17 mouse cellular contexts compared by ENCODE assay signal in the genomic region with DNA sequence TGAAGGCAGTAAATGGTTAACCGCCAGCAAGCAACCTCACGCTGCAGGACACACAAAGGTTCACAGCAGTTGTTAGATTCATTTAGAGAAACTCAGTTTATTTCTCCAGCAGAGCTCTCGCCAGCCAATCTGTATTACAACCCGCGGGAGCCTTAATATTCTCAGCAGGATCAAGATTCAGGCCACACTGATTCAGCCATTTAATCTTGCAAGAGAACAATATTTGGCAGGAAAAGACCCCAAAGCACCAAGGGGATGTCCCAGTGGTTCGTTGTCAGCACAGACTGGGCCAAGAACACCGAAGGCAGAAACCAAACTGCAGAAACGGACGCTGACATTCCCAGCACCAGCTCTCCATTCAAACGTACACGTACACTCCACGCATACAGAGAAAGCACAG.
A peak's percentile ranks its signal among the peaks of the same experiment; 100 is the strongest.
DNase-seq lines count a peak whose midpoint lies in the region; ATAC-seq and TF ChIP-seq lines count a peak whose summit lies in the region.
"Had no signal": no experiment of that assay in that cellular context is flagged by ENCODE, and none has a peak within 500 bp of the region (broad histone marks: within the 10 kb centered on the region; RNA-seq: fewer than 3 reads in every experiment).

No protein-coding gene starts in this region.

- H3K36me3 ChIP-seq in lung, embryonic 15.5 days = no peaks in the 10 kb centered on the region
- no peaks in the 10 kb centered on the region for H3K36me3 ChIP-seq in lung, postnatal 0 days (ENCODE audit: insufficient read depth, low read length)
- H3K36me3 ChIP-seq in hindbrain, embryonic 14.5 days (replicated peaks; ENCODE audit: control insufficient read depth, insufficient read depth) = no peaks in the 10 kb centered on the region
- H3K36me3 ChIP-seq in neural tube, embryonic 13.5 days = no peaks in the 10 kb centered on the region
- H3K36me3 ChIP-seq: embryonic facial prominence, embryonic 13.5 days; liver, embryonic 15.5 days had no signal

- H3K27me3 ChIP-seq in cerebellum, adult 2 months (ENCODE audit: control insufficient read depth, insufficient read depth, low read length) = no peaks in the 10 kb centered on the region
- no peaks in the 10 kb centered on the region for H3K27me3 ChIP-seq in lung, embryonic 15.5 days
- no peaks in the 10 kb centered on the region for H3K27me3 ChIP-seq in lung, postnatal 0 days (replicated peaks; ENCODE audit: insufficient read depth, low read length)
- H3K27me3 ChIP-seq in hindbrain, embryonic 14.5 days (ENCODE audit: control insufficient read depth, insufficient read depth, low read length) = no peaks in the 10 kb centered on the region
- no peaks in the 10 kb centered on the region for H3K27me3 ChIP-seq in neural tube, embryonic 13.5 days
- H3K27me3 ChIP-seq: embryonic facial prominence, embryonic 13.5 days; liver, embryonic 15.5 days; megakaryocyte, embryonic 14.5 days had no signal

- peak; percentile 26 to 32 for DNase-seq in cerebellum, adult 2 months
- no peak for DNase-seq in cerebellum, adult 11 months
- DNase-seq in lung, postnatal 0 days (ENCODE audit: low spot score) = no peak
- no peak for DNase-seq in hindbrain, embryonic 14.5 days (ENCODE audit: low spot score)
- DNase-seq in frontal cortex, postnatal 36 days (ENCODE audit: low spot score in 2 of 2) = no peak
- DNase-seq in adrenal gland, adult 8-10 months = no peak
- DNase-seq: adrenal gland, postnatal 25 days; heart, adult 2 months; heart, postnatal 10 days; kidney, adult 11 months; kidney, postnatal 4 days; thymus, adult 18-20 months had no signal

- no peak overlapping the region for H3K4me2 ChIP-seq in lung, embryonic 15.5 days
- no peak overlapping the region for H3K4me2 ChIP-seq in lung, postnatal 0 days (replicated peaks; ENCODE audit: low read depth, low read length)
- peak overlapping the region; percentile 34 for H3K4me2 ChIP-seq in hindbrain, embryonic 14.5 days (replicated peaks)
- peak overlapping the region; percentile 37 for H3K4me2 ChIP-seq in neural tube, embryonic 13.5 days
- H3K4me2 ChIP-seq: embryonic facial prominence, embryonic 13.5 days; liver, embryonic 15.5 days had no signal

- H3K9ac ChIP-seq in lung, embryonic 15.5 days = no peak overlapping the region
- no peak overlapping the region for H3K9ac ChIP-seq in lung, postnatal 0 days (replicated peaks; ENCODE audit: low read depth)
- H3K9ac ChIP-seq in hindbrain, embryonic 14.5 days = no peak overlapping the region
- no peak overlapping the region for H3K9ac ChIP-seq in neural tube, embryonic 13.5 days
- H3K9ac ChIP-seq: embryonic facial prominence, embryonic 13.5 days; liver, embryonic 15.5 days had no signal

- H3K4me3 ChIP-seq in cerebellum, adult 2 months (replicated peaks; ENCODE audit: insufficient read depth, low read depth, low read length) = peak overlapping the region; percentile 9
- H3K4me3 ChIP-seq in lung, embryonic 15.5 days = no peak overlapping the region
- H3K4me3 ChIP-seq in lung, postnatal 0 days (ENCODE audit: low read depth, low read length) = no peak overlapping the region
- no peak overlapping the region for H3K4me3 ChIP-seq in hindbrain, embryonic 14.5 days (replicated peaks; ENCODE audit: low read length)
- no peak overlapping the region for H3K4me3 ChIP-seq in neural tube, embryonic 13.5 days
- H3K4me3 ChIP-seq: embryonic facial prominence, embryonic 13.5 days; heart, adult 2 months; liver, embryonic 15.5 days; megakaryocyte, embryonic 14.5 days had no signal

- no peak for ATAC-seq in lung, embryonic 15.5 days (ENCODE audit: borderline replicate concordance, extremely low read depth, low FRiP score, low TSS enrichment)
- no peak for ATAC-seq in lung, postnatal 0 days
- ATAC-seq in hindbrain, embryonic 14.5 days (ENCODE audit: low FRiP score) = peak; percentile 58; the same call in 1 of the 2 replicates
- peak; percentile 71 for ATAC-seq in neural tube, embryonic 13.5 days (ENCODE audit: low read depth)

- no peak for TF ChIP-seq EP300 in lung, postnatal 0 days (IDR thresholded peaks at IDR 0.05)

- WGBS in cerebellum, adult 2 months = 8% methylated on average over 12 of the region's 12 CpGs
- WGBS in lung, embryonic 15.5 days = 50% methylated on average over 12 of the region's 12 CpGs
- WGBS in lung, postnatal 0 days = 55% methylated on average over 12 of the region's 12 CpGs
- 33% methylated on average over 12 of the region's 12 CpGs for WGBS in hindbrain, embryonic 14.5 days
- WGBS in neural tube, embryonic 13.5 days = 33% methylated on average over 12 of the region's 12 CpGs

- H3K27ac ChIP-seq in cerebellum, adult 2 months (ENCODE audit: insufficient read depth, low read length) = no peak overlapping the region
- H3K27ac ChIP-seq in lung, embryonic 15.5 days = peak overlapping the region; percentile 32
- no peak overlapping the region for H3K27ac ChIP-seq in lung, postnatal 0 days (ENCODE audit: low read length)
- peak overlapping the region; percentile 60; the same call in 1 of the 2 replicates for H3K27ac ChIP-seq in hindbrain, embryonic 14.5 days
- peak overlapping the region; percentile 70 for H3K27ac ChIP-seq in neural tube, embryonic 13.5 days (replicated peaks)
- H3K27ac ChIP-seq: embryonic facial prominence, embryonic 13.5 days; heart, adult 2 months; liver, embryonic 15.5 days had no signal

- TF ChIP-seq POLR2A in cerebellum, adult 2 months (IDR thresholded peaks at IDR 0.05; ENCODE audit: borderline replicate concordance, insufficient read depth, low read length) = no peak

- no peaks in the 10 kb centered on the region for H3K9me3 ChIP-seq in lung, embryonic 15.5 days
- H3K9me3 ChIP-seq in lung, postnatal 0 days (ENCODE audit: low read length) = no peaks in the 10 kb centered on the region
- no peaks in the 10 kb centered on the region for H3K9me3 ChIP-seq in hindbrain, embryonic 14.5 days (ENCODE audit: control insufficient read depth, low read length)
- no peaks in the 10 kb centered on the region for H3K9me3 ChIP-seq in neural tube, embryonic 13.5 days
- H3K9me3 ChIP-seq: embryonic facial prominence, embryonic 13.5 days; liver, embryonic 15.5 days had no signal

- no peak for TF ChIP-seq CTCF in cerebellum, adult 2 months (IDR thresholded peaks at IDR 0.05; ENCODE audit: borderline replicate concordance, insufficient read depth, low read depth, low read length)
- no peak for TF ChIP-seq CTCF in lung, postnatal 0 days (IDR thresholded peaks at IDR 0.05)

- no peaks in the 10 kb centered on the region; the same call in 1 of the 2 replicates for H3K4me1 ChIP-seq in cerebellum, adult 2 months (ENCODE audit: control insufficient read depth, insufficient read depth, low read length)
- H3K4me1 ChIP-seq in lung, embryonic 15.5 days = peaks cover 14% of the 10 kb centered on the region
- H3K4me1 ChIP-seq in lung, postnatal 0 days (ENCODE audit: insufficient read depth, low read depth, low read length) = no peaks in the 10 kb centered on the region
- H3K4me1 ChIP-seq in hindbrain, embryonic 14.5 days (replicated peaks; ENCODE audit: control insufficient read depth, insufficient read depth, low read length) = 0 out of 2 replicates have a peak, but pooled peaks cover 11% of the 10 kb centered on the region
- peaks cover 16% of the 10 kb centered on the region for H3K4me1 ChIP-seq in neural tube, embryonic 13.5 days (replicated peaks)
- H3K4me1 ChIP-seq: liver, embryonic 15.5 days; megakaryocyte, embryonic 14.5 days had no signal

Comparison
In these comparisons a context has a peak if more than half of its experiments do, and no peak if none do; other contexts are left out.
1. DNase-seq: peak in cerebellum, adult 2 months (2 of 2); none in cerebellum, adult 11 months (single experiment), lung, postnatal 0 days (single experiment), hindbrain, embryonic 14.5 days (single experiment), frontal cortex, postnatal 36 days (0 of 2) and adrenal gland, adult 8-10 months (single experiment).
2. H3K27ac ChIP-seq: peak in lung, embryonic 15.5 days (single experiment), hindbrain, embryonic 14.5 days (single experiment) and neural tube, embryonic 13.5 days (single experiment); none in cerebellum, adult 2 months (single experiment) and lung, postnatal 0 days (single experiment).
3. ATAC-seq: peak in hindbrain, embryonic 14.5 days (single experiment) and neural tube, embryonic 13.5 days (single experiment); none in lung, embryonic 15.5 days (single experiment) and lung, postnatal 0 days (single experiment).
4. H3K4me2 ChIP-seq: peak in hindbrain, embryonic 14.5 days (single experiment) and neural tube, embryonic 13.5 days (single experiment); none in lung, embryonic 15.5 days (single experiment) and lung, postnatal 0 days (single experiment).